Mouse (Mus musculus) olfactory bulb, adult 2 months (tissue): ENCODE data around the gene Atg16l1.

Experiments used
- CTCF ChIP-seq: fragments of 200-500 bp; IDR thresholded peaks from 2 replicates; pipeline ENCODE4 v1.5.1; 2012; ENCODE audit warnings: low read depth, mild to moderate bottlenecking, low read length, moderate library complexity; ENCODE audit not compliant: insufficient read depth
- POLR2A ChIP-seq: fragments of 200-500 bp; IDR thresholded peaks from 2 replicates; pipeline ENCODE4 v1.6.1; 2012; ENCODE audit warnings: mild to moderate bottlenecking, low read depth, low read length, moderate library complexity; ENCODE audit not compliant: insufficient read depth

- TF ChIP-seq CTCF (no peak), POLR2A (no peak)
Measured at GRCm38 (mm10) chr1:87709661-87710270, 45.9 kb upstream of the Atg16l1 start.
